Mouse (Mus musculus): Measurements from ENCODE around the gene Itgae. TPM values are rescaled to one million over a fixed set of nuclear protein-coding genes. Genes with fewer than 3 reads are reported as not detected.

The Itgae gene
- 0.09 and 0.11 TPM in 2 replicates for polyA plus RNA-seq (2021; fragmentation: Nextera tagmentation)
- long read RNA-seq, experiment 1, partial matches to known transcripts, result 0 of 1 reads
- long read RNA-seq, experiment 1, other reads (novel, unspliced or antisense), result 1 of 1 reads
- long read RNA-seq, experiment 2, partial matches to known transcripts, result 1 of 1 reads
- long read RNA-seq, experiment 2, other reads (novel, unspliced or antisense), result 0 of 1 reads

DNA sequence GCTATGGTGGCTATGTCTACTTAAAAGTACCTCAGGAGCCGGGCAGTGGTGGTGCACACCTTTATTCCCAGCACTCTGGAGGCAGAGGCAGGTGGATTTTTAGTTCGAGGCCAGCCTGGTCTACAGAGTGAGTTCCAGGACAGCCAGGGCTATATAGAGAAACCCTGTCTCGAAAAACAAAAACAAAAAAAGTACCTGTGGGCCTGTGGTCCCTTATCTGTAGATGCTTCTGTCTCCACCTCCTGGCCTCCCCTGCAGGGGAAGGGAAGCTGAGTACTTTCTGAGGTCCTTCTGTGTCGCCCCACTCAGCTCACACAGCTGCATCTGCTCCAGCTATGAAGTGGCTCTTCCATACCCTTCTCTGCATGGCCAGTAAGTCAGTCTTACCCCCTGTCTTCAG lies at the start of gene Itgae:
Gene Itgae (plus strand): TSS at position 301 of the 400 bp plus-strand sequence.

DNA sequence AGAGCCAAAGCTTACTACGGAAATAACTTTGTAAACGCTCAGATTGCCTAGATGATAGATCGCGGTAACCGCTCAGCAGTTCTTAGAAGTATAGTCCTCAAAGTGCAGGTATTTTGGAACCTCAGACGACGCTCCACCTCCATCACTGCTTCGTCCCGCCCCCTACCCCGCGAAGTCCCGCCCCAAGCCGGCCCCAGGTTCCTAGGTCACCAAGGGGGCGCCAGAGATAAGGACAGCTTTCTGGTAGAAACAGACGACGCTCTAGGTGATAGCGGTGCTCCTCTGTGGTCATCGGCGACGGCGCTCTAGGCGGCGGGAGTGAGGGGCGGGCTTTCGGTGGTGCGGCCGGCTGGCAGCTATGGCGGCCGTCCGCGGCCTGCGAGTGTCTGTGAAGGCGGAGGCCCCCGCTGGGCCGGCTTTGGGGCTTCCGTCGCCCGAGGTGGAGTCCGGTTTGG lies 42.8 kb upstream of the Itgae start, which contains the start of gene Ncbp3:
Gene Ncbp3 (plus strand): TSS at position 242 of the 455 bp plus-strand sequence.

DNA sequence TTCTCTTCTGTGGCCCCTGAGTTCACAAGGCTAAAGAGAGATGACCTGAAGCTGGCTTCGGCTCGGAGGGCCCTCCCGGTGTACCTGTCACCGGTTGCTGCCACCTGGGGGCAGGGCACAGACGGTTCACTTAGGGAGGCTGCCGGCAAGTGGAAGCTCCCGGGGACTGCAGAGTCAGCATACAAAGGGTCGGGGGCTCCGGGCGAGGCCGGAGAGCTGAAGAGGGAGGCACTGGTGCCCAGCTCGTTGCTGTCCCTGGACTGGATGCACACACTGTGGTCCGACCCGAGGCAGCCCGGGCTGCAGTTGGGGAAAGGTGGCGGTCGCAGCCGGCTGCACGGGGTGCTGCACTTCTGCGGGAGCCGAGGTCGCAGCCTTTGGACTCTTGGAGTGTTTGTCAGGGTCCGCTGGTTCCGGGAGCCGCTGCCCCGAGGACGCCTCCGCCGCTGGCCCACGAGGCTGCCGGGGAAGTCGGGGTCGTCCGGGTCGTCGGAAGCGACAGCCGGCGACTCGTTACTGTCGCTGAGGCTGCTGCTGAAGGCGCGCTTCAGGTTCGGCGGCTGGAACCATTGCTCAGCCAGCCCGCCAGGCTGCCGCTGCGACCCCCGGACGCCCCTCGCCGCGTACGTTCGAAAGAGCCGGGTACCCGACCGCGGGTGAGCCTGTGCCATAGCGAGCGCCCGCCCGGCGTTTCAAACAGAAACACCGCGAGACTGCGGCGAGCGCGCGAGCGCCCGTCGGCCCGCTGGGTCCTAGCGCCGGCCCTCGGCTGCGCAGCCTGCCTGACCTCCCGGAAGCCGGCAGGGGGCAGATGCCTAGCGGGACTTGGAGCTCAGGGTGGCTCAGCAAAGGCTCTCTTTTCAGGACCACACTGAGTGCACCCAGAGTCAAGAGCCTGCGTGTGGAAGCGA lies 47.5 kb downstream of the Itgae start, which contains the start of gene Haspin:
Gene Haspin (minus strand): TSS at position 704 of the 911 bp plus-strand sequence.

DNA sequence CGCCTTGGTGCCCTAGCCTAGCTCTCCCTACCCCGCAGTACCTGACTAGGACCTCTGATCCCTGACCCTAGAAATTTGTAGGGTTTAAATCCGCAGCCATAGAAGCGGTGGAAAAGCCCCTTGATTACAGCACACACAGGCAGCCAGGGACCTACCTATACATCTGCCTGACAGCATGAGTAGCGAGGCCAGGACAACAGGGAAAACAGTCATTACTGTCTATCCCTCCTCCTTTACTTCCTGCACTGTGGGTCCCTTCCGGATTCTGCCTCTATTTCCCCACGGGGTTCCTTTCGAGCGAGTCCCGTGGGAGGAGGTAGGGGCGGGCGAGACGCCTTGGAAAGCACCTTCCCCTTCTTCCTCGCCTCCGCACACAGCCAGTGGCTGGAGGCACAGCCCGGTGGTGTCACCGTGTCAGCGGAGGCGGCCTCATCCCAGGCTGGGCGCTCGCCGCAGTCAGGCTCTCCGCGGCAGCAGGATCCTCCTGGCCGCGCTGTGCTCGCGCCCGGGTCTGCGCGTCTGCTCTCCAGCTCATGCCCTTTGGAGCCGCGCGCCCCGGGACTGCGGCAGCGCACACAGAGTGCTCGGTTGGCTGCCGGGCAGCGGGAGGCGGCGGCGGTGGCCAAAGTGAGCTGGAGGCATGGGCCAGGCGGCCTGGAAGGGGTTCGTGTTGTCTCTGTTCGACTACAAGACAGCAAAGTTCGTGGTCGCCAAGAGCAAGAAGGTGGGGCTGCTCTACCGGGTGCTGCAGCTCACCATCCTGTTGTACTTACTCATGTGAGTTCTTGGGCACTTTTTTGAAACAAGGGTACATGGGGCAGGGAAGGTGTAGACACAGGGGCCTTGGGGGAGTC lies 69.8 kb downstream of the Itgae start, which contains the start of gene P2rx5:
Gene P2rx5 (plus strand): TSS at position 465 of the 854 bp plus-strand sequence.

DNA sequence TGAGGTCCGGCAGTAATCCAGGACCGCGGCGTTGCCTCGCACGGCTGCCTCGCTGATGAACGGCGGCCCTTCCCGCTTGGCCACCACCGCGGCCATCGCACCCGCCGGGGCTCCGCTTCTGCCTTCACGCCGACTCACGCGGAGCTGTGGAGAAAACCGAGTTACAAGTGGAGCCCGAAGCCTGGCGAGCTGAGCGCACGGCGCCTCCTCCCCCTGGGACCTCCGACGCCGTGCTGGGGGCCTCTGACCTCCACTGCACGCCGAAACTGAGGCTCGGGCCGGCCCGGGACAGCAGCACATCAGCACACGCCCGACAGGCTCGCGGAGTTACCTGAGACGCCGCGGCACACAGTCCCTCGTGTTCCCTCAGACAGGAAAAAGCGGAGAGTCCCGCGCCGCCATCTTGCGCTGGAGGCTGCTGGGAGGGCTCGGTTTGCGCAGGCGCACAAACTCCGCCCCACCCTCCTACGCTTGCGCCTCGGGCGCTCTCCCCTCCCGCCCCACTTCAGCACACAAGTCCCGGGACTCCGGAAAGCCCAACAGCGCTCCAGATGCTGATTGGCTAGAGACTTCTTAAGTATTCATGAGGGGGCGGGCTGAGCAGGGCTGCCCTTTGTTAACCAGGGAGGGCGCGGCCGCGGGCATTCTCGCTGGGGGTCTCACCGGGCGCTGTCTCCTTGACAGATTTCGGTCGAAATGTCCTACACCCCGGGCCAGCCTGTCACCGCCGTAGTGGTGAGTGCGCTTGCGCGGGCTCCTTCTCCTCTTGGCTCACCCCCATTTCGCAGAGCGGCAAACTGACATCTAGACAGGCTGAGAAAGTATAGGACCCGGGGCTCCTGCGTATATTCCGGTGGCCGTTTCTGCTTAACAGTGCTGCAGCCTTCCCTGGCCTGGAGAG lies 86.5 kb downstream of the Itgae start, which contains the start of the genes Emc6 and Tax1bp3:
Gene Emc6 (minus strand): TSS at position 430 of the 901 bp plus-strand sequence.
Gene Tax1bp3 (plus strand): TSS at position 476 of the 901 bp plus-strand sequence.

Other genes with a start within 250 kb of the Itgae start
- gene Atp2a3, start 129.4 kb upstream of the Itgae start, polyA plus RNA-seq (2021; fragmentation: Nextera tagmentation), result 1.3 and 1.6 TPM in 2 replicates
- 0.21 and 0.23 TPM in 2 replicates for gene P2rx1, start 91.5 kb upstream of the Itgae start, polyA plus RNA-seq (2021; fragmentation: Nextera tagmentation)
- gene Camkk1, start 71.6 kb upstream of the Itgae start, polyA plus RNA-seq (2021; fragmentation: Nextera tagmentation), result 62.5 and 73.7 TPM in 2 replicates
- 2.2 and 2.5 TPM in 2 replicates for gene Ncbp3, start 42.8 kb upstream of the Itgae start, polyA plus RNA-seq (2021; fragmentation: Nextera tagmentation)
- gene Haspin, start 47.7 kb downstream of the Itgae start, polyA plus RNA-seq (2021; fragmentation: Nextera tagmentation), result 0.09 and 0.11 TPM in 2 replicates
- 0.35 and 0.81 TPM in 2 replicates for gene P2rx5, start 69.8 kb downstream of the Itgae start, polyA plus RNA-seq (2021; fragmentation: Nextera tagmentation)
- 70.0 and 84.2 TPM in 2 replicates for gene Emc6, start 86.5 kb downstream of the Itgae start, polyA plus RNA-seq (2021; fragmentation: Nextera tagmentation)
- gene Tax1bp3, start 86.5 kb downstream of the Itgae start, polyA plus RNA-seq (2021; fragmentation: Nextera tagmentation), result 10.2 and 11.4 TPM in 2 replicates
- gene Ctns, start 108.5 kb downstream of the Itgae start, polyA plus RNA-seq (2021; fragmentation: Nextera tagmentation), result 4.9 and 5.3 TPM in 2 replicates
- 1.3 and 1.4 TPM in 2 replicates for gene Shpk, start 108.9 kb downstream of the Itgae start, polyA plus RNA-seq (2021; fragmentation: Nextera tagmentation)
- not detected in 2 replicates for gene Trpv1, start 143.7 kb downstream of the Itgae start, polyA plus RNA-seq (2021; fragmentation: Nextera tagmentation)
- 0.10 and 0.16 TPM in 2 replicates for gene Trpv3, start 176.8 kb downstream of the Itgae start, polyA plus RNA-seq (2021; fragmentation: Nextera tagmentation)
- gene Aspa, start 239.0 kb downstream of the Itgae start, polyA plus RNA-seq (2021; fragmentation: Nextera tagmentation), result 21.8 and 41.0 TPM in 2 replicates
- not detected in 2 replicates for gene Gm49340, start 239.2 kb downstream of the Itgae start, polyA plus RNA-seq (2021; fragmentation: Nextera tagmentation)
- not detected in 2 replicates for gene Spata22, start 239.2 kb downstream of the Itgae start, polyA plus RNA-seq (2021; fragmentation: Nextera tagmentation)